Mouse (Mus musculus) heart, adult 2 months (tissue): Measurements from ENCODE around the gene Gm10382.
A peak's percentile ranks its signal among the peaks of the same experiment; 100 is the strongest.

Experiments
- CTCF ChIP-seq: fragments of 200-600 bp; IDR thresholded peaks from 2 replicates; pipeline ENCODE4 v1.8.1; 2022; ENCODE audit warnings: antibody characterized with exemption, mild to moderate bottlenecking, moderate library complexity
- POLR2A ChIP-seq: fragments of 200-500 bp; IDR thresholded peaks from 2 replicates; pipeline ENCODE4 v1.6.1; 2011; ENCODE audit warnings: mild to moderate bottlenecking, low read depth, low read length, control low read depth; ENCODE audit not compliant: insufficient read depth

GRCm38 (mm10) chr5:125391609-125392008 lies 2.5 kb downstream of the Gm10382 start:
- TF ChIP-seq CTCF = no peak
- TF ChIP-seq POLR2A = 0 out of 2 replicates have a peak, but pooled peaks have one; percentile 31
